Mouse (Mus musculus) retina, postnatal 1 day (tissue): Measurements from ENCODE around the gene Rhox4b.
"Not testable (repeated sequence)": the region's sequence is repeated elsewhere in the genome, so short reads cannot be mapped to it uniquely, and the experiment has no call there.

ENCODE experiments used
- DNase-seq: peaks from one replicate; pipeline ENCODE4 v3.0.0-alpha.2; 2012

Rhox4b gene

GRCm38 (mm10) chrX:37432194-37432593 lies at the start of gene Rhox4b:
TSS of gene Rhox4b (plus strand) at chrX:37432494.
- DNase-seq: not testable (repeated sequence)

- DNase-seq: not testable (repeated sequence)
Observed at GRCm38 (mm10) chrX:37390548-37390947, 41.7 kb upstream of the Rhox4b start, which contains the start of gene Rhox4a2. TSS of gene Rhox4a2 (plus strand) at chrX:37390848.

- DNase-seq: not testable (repeated sequence)
Observed at GRCm38 (mm10) chrX:37411767-37412166, 20.5 kb upstream of the Rhox4b start, which contains the start of gene Rhox2b. TSS of gene Rhox2b (plus strand) at chrX:37412067.

DNA sequence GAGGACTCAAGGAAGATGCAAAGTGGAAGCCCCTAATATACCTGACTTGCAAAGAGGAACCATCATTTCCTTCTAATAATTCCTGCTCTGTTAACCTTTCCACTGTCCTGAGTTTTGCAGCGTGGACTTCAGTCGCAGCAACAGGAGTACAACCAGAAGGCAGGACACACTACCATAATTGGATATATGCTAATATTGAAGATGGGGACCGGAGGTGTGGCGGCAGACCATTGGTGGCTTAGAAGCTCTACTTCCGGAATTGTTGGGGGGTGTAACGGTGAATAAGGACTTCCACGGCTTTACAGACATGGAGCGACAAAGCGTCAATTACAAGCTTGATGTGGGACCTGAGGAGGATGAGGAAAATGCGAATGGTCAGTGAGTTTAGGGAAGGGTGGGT lies 21.1 kb downstream of the Rhox4b start, which contains the start of gene Rhox2c:
TSS of gene Rhox2c (plus strand) at position 301 of the 400 bp plus-strand sequence.
- not testable (repeated sequence) for DNase-seq

DNA sequence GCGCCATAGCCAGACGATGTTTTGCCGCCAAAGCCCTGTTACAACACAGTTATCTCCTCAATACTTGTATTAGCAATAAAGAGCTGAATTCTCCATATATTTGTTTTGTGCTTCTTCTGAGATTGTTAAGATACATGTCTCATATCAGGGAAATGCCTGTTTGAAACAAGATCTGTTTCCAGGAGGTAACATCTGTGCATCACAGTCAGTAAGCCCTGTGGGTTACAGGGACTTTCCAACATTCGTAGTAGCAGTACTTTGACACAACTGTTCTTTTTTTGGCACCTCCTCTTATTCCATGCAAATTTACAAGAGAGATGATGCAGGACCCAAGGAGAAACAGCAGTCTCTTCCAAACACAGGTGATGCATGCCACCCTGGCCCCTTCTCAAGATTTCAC lies 26.0 kb downstream of the Rhox4b start, which contains the start of gene Rhox3c:
TSS of gene Rhox3c (plus strand) at position 301 of the 400 bp plus-strand sequence.
- not testable (repeated sequence) for DNase-seq

- DNase-seq: not testable (repeated sequence)
Observed at GRCm38 (mm10) chrX:37480037-37480436, 47.7 kb downstream of the Rhox4b start, which contains the start of gene Rhox4c. TSS of gene Rhox4c (plus strand) at chrX:37480337.
